Mouse (Mus musculus): Measurements from ENCODE around the gene Itga5. TPM values are rescaled to one million over a fixed set of nuclear protein-coding genes. Genes with fewer than 3 reads are reported as not detected.

Gene Itga5
- 14.7 TPM for polyA plus RNA-seq (2014; fragmentation: Illumina TruSeq; extraction: RNeasy Lipid Tissue Mini Kit (QIAGEN cat#74804); ENCODE audit: insufficient read depth, low read depth, low replicate concordance)

DNA sequence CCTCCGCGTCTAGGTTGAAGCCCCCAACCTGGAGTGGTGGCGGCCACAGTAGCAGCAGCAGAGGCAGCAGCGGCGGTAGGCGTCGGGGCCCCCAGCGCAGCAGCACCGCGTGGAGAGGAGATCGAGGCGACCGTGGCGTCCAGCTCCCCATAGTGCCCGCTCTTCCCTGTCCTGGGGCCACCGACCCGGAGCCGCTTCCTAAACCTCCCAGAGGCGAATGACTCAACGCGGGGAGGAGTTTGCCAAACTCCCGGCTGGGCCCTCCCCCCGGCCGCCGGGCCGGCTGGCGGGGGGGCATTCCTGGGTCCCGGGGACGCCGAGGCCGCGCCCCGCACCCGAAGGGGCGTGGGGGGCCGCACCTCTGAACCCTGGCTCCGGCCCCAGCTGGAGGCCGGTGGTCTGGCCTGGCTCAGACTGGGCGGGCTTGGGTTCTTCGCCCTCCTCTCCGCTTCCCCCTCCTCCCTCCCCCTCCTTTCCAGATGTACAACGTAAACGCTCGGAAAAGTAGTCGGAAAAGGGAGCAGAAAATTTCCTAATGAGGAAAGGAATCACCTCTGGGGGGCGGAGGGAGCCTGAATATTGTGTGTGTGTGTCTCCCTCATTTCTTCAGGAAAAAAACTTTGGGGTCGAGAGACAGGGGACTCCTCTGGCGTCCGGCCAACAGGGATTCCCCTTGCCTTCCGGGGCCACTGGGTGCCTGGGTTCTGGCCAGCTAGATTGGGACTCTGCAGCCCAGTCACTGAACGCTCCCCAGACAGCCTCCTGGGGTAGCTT lies at the start of gene Itga5:
TSS of gene Itga5 (minus strand) at position 388 of the 774 bp plus-strand sequence.

DNA sequence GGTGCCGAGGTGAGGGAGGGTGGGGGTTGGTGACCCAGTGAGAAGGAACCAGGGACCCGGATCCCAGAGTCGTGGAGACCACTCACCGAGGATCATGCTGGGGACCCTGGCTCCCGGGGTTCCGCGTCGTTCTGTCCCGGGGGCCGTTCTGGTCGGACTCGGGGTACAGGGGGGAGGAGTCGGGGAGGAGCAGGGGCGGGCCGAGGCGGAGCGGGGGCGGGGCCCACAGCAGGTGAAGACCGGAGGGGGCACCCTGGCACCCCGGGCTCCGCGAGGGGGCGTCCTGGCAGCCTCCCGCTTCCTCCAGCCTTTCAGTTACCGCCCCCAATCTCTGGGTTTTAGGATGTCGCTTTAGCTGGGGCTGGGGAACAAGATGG lies 26.6 kb downstream of the Itga5 start, which contains the start of gene Zfp385a:
TSS of gene Zfp385a (minus strand) at position 133 of the 377 bp plus-strand sequence.

DNA sequence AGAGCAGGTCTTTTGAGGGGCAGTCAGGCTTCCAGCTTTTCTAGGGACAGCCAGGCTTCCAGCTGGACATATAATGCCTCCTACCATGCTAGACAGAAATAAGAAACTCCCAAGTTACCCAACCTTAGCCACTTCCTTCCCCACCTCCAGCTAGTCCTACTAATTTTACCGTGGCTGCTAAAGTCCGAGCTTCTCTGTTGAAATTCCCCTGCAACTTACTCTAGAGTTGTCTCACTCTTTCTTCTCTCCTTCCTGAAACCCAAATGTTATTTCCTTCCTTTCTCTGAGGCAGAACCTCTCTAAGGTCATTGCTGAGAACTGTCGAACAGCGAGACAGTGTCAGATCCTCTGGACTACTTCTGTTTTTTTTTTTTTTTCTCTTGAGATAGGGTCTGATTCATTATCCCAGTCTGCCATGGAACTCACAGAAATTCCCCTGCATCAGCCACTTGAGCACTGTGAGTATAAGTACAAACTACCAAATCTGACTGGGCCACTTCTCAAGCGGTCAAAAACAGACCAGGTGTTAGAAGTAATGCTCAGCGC lies 56.1 kb downstream of the Itga5 start, which contains the start of gene Gpr84:
TSS of gene Gpr84 (minus strand) at position 248 of the 546 bp plus-strand sequence.

Other genes with a start within 250 kb of the Itga5 start
- gene Smug1, start 199.7 kb downstream of the Itga5 start, polyA plus RNA-seq (2014; fragmentation: Illumina TruSeq; extraction: RNeasy Lipid Tissue Mini Kit (QIAGEN cat#74804); ENCODE audit: insufficient read depth, low read depth, low replicate concordance): 6.3 TPM
- gene Cbx5, start 126.9 kb downstream of the Itga5 start, polyA plus RNA-seq (2014; fragmentation: Illumina TruSeq; extraction: RNeasy Lipid Tissue Mini Kit (QIAGEN cat#74804); ENCODE audit: insufficient read depth, low read depth, low replicate concordance): 17.2 TPM
- gene Hnrnpa1, start 126.3 kb downstream of the Itga5 start, polyA plus RNA-seq (2014; fragmentation: Illumina TruSeq; extraction: RNeasy Lipid Tissue Mini Kit (QIAGEN cat#74804); ENCODE audit: insufficient read depth, low read depth, low replicate concordance): 168 TPM
- 6.2 TPM for gene Nfe2, start 108.4 kb downstream of the Itga5 start, polyA plus RNA-seq (2014; fragmentation: Illumina TruSeq; extraction: RNeasy Lipid Tissue Mini Kit (QIAGEN cat#74804); ENCODE audit: insufficient read depth, low read depth, low replicate concordance)
- gene Copz1, start 94.0 kb downstream of the Itga5 start, polyA plus RNA-seq (2014; fragmentation: Illumina TruSeq; extraction: RNeasy Lipid Tissue Mini Kit (QIAGEN cat#74804); ENCODE audit: insufficient read depth, low read depth, low replicate concordance): 100 TPM
- gene Gpr84, start 56.2 kb downstream of the Itga5 start, polyA plus RNA-seq (2014; fragmentation: Illumina TruSeq; extraction: RNeasy Lipid Tissue Mini Kit (QIAGEN cat#74804); ENCODE audit: insufficient read depth, low read depth, low replicate concordance): not detected
- gene Zfp385a, start 26.7 kb downstream of the Itga5 start, polyA plus RNA-seq (2014; fragmentation: Illumina TruSeq; extraction: RNeasy Lipid Tissue Mini Kit (QIAGEN cat#74804); ENCODE audit: insufficient read depth, low read depth, low replicate concordance): 5.1 TPM
- not detected for gene Gtsf1, start 63.7 kb upstream of the Itga5 start, polyA plus RNA-seq (2014; fragmentation: Illumina TruSeq; extraction: RNeasy Lipid Tissue Mini Kit (QIAGEN cat#74804); ENCODE audit: insufficient read depth, low read depth, low replicate concordance)
- not detected for gene Gtsf2, start 81.7 kb upstream of the Itga5 start, polyA plus RNA-seq (2014; fragmentation: Illumina TruSeq; extraction: RNeasy Lipid Tissue Mini Kit (QIAGEN cat#74804); ENCODE audit: insufficient read depth, low read depth, low replicate concordance)
- 11.4 TPM for gene Nckap1l, start 87.0 kb upstream of the Itga5 start, polyA plus RNA-seq (2014; fragmentation: Illumina TruSeq; extraction: RNeasy Lipid Tissue Mini Kit (QIAGEN cat#74804); ENCODE audit: insufficient read depth, low read depth, low replicate concordance)
- 3.5 TPM for gene Pde1b, start 136.3 kb upstream of the Itga5 start, polyA plus RNA-seq (2014; fragmentation: Illumina TruSeq; extraction: RNeasy Lipid Tissue Mini Kit (QIAGEN cat#74804); ENCODE audit: insufficient read depth, low read depth, low replicate concordance)
- 8.8 TPM for gene Ppp1r1a, start 171.2 kb upstream of the Itga5 start, polyA plus RNA-seq (2014; fragmentation: Illumina TruSeq; extraction: RNeasy Lipid Tissue Mini Kit (QIAGEN cat#74804); ENCODE audit: insufficient read depth, low read depth, low replicate concordance)
- not detected for gene Glycam1, start 198.3 kb upstream of the Itga5 start, polyA plus RNA-seq (2014; fragmentation: Illumina TruSeq; extraction: RNeasy Lipid Tissue Mini Kit (QIAGEN cat#74804); ENCODE audit: insufficient read depth, low read depth, low replicate concordance)